Mouse (Mus musculus) limb, embryonic 14.5 days (tissue): Measurements from ENCODE around the gene Creb3. TPM values are rescaled to one million over a fixed set of nuclear protein-coding genes. Genes with fewer than 3 reads are reported as not detected.

Source experiments
- ATAC-seq: fragments of 200-750 bp; cut with Nextera tagmentation; 2 replicates; pipeline ENCODE4 v1.8.0; 2017; ENCODE audit warnings: low read depth, moderate number of reproducible peaks, moderate TSS enrichment; ENCODE audit not compliant: low FRiP score
- DNase-seq: peaks from one replicate; pipeline ENCODE4 v3.0.0-alpha.2; 2015; ENCODE audit warnings: low spot score
- H3K27ac ChIP-seq: fragments of 300-500 bp; sonication (generic); replicated peaks from 2 replicates; pipeline ENCODE4 v1.5.1; 2014; ENCODE audit warnings: low read depth, mild to moderate bottlenecking, low read length, moderate library complexity, mixed read lengths
- H3K27me3 ChIP-seq: fragments of 300-500 bp; sonication (generic); 2 replicates; pipeline ENCODE4 v1.6.1; 2014; ENCODE audit warnings: low read length, mixed read lengths; ENCODE audit not compliant: control insufficient read depth, insufficient read depth
- H3K36me3 ChIP-seq: fragments of 300-500 bp; sonication (generic); 2 replicates; pipeline ENCODE4 v1.6.1; 2014; ENCODE audit warnings: mild to moderate bottlenecking, low read length, moderate library complexity, mixed read lengths; ENCODE audit not compliant: control insufficient read depth, insufficient read depth
- H3K4me1 ChIP-seq: fragments of 300-500 bp; sonication (generic); 2 replicates; pipeline ENCODE4 v1.6.1; 2014; ENCODE audit warnings: antibody characterized with exemption, low read length, mixed read lengths; ENCODE audit not compliant: control insufficient read depth, insufficient read depth
- H3K4me2 ChIP-seq: fragments of 300-500 bp; sonication (generic); replicated peaks from 2 replicates; pipeline ENCODE4 v1.6.1; 2014; ENCODE audit warnings: low read depth, mild to moderate bottlenecking, low read length, moderate library complexity; ENCODE audit not compliant: severe bottlenecking
- H3K4me3 ChIP-seq: fragments of 300-500 bp; sonication (generic); replicated peaks from 2 replicates; pipeline ENCODE4 v1.5.1; 2014; ENCODE audit warnings: low read length
- H3K9ac ChIP-seq: fragments of 300-500 bp; sonication (generic); 2 replicates; pipeline ENCODE4 v1.6.1; 2014; ENCODE audit warnings: mild to moderate bottlenecking, low read depth, low read length, moderate library complexity; ENCODE audit not compliant: severe bottlenecking
- H3K9me3 ChIP-seq: fragments of 300-500 bp; sonication (generic); 2 replicates; pipeline ENCODE4 v1.6.1; 2016; ENCODE audit warnings: low read length; ENCODE audit not compliant: control insufficient read depth
- POLR2A ChIP-seq: fragments of 200-500 bp; IDR thresholded peaks from 2 replicates; pipeline ENCODE4 v1.8.0; 2012; ENCODE audit warnings: inconsistent platforms, mild to moderate bottlenecking, moderate library complexity, borderline replicate concordance; ENCODE audit not compliant: insufficient read depth, insufficient read length; ENCODE audit errors: extremely low read depth
- WGBS: fragments of 180-500 bp; shearing (Covaris S2); extraction: QIAGEN DNeasy Blood & Tissue Kit; methylation state at CpG from one replicate; pipeline ENCODE4 v1.1.7; 2014; 5-methylcytosine and 5-hydroxymethylcytosine counted together
- polyA plus RNA-seq, 2 experiments: library from polyadenylated mRNA; depleted of rRNA in 1 of 2; stranded (reverse) in 1 of 2; unstranded in 1 of 2; fragments of >200 nt; fragmentation: Nextera tagmentation in 1 of 2; extraction: Ambion mirVana in 1 of 2; gene quantifications; 2 replicates each; pipeline versions ENCODE4 v1.2.1 to v1.2.3; 2012 to 2014

The Creb3 gene
- polyA plus RNA-seq, 2 experiments = 51.7 to 78.5 TPM

- H3K4me2 ChIP-seq = no peak within 1 kb of the TSS
- H3K9ac ChIP-seq = no peak within 1 kb of the TSS
- no peaks in the 10 kb centered on the region for H3K27me3 ChIP-seq
- no peak within 1 kb of the TSS for H3K4me3 ChIP-seq
- no peak for DNase-seq
- ATAC-seq = no peak
- H3K27ac ChIP-seq = no peak within 1 kb of the TSS
- WGBS = 70% methylated on average over 12 of the region's 12 CpGs
- TF ChIP-seq POLR2A = no peak
- H3K4me1 ChIP-seq = peaks cover 5% of the 10 kb centered on the region; the same call in 1 of the 2 replicates
- H3K9me3 ChIP-seq = no peaks in the 10 kb centered on the region
- peaks cover 42% of the 10 kb centered on the region for H3K36me3 ChIP-seq
Observed at GRCm38 (mm10) chr4:43584444-43585416, 22.6 kb downstream of the Creb3 start, which contains the start of gene Msmp. Gene Msmp, minus strand, starts transcription at chr4:43584494.

DNA sequence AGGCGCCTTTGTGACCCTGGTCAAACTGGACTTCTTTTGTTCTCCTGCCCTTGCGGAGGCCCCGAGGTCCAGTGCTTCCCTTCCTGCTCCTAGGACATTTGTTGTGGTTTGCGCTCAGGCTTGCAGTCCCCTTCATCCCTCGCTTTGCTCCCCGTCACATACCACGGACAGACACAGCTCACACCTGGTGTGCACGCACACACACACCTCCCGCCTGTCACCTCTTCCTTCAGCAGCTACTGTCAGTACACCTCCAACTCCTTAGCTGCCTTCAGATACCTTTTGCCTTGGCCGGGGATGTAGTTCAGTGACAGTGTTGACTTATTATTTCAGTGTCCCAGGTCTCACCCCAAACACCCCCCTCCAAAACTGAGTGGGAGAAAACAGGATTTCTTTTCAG lies 23.6 kb downstream of the Creb3 start:
- Histone ChIP-seq H3K4me1 (peaks cover 4% of the 10 kb centered on the region; the same call in 1 of the 2 replicates), H3K4me2 (no peak overlapping the region), H3K9me3 (no peaks in the 10 kb centered on the region), H3K9ac (no peak overlapping the region), H3K4me3 (no peak overlapping the region), H3K27ac (no peak overlapping the region), H3K27me3 (no peaks in the 10 kb centered on the region), H3K36me3 (peaks cover 38% of the 10 kb centered on the region)
- ATAC-seq (no peak), DNase-seq (no peak)
- TF ChIP-seq POLR2A = no peak
- WGBS = 59% methylated on average over 9 of the region's 10 CpGs

DNA sequence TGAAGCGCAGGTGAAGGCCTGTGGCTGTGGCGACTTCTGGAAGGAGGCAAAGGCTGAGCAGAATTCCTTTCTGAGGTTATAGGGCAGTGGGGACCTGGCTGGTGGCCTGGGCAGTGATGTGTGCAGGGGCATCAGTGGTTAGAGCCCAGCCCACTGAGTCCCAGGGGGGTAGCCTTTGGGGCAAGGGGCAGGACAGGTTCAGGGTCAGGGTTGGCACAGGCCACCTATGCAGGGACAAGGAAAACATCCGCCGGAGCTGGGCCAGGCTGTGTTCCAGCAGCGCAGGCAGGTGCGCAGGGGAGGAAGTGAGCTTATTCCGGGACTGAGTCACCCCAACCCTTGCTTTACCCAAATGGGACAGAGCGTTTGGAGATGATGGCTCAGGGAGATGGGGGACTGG lies 24.3 kb downstream of the Creb3 start:
- Histone ChIP-seq H3K9me3 (no peaks in the 10 kb centered on the region), H3K36me3 (peaks cover 31% of the 10 kb centered on the region), H3K4me2 (no peak overlapping the region), H3K9ac (no peak overlapping the region), H3K4me3 (no peak overlapping the region), H3K27ac (no peak overlapping the region), H3K4me1 (peaks cover 4% of the 10 kb centered on the region; the same call in 1 of the 2 replicates), H3K27me3 (no peaks in the 10 kb centered on the region)
- no peak for ATAC-seq
- no peak for DNase-seq
- 76% methylated on average over 8 of the region's 8 CpGs for WGBS
- TF ChIP-seq POLR2A = no peak

DNA sequence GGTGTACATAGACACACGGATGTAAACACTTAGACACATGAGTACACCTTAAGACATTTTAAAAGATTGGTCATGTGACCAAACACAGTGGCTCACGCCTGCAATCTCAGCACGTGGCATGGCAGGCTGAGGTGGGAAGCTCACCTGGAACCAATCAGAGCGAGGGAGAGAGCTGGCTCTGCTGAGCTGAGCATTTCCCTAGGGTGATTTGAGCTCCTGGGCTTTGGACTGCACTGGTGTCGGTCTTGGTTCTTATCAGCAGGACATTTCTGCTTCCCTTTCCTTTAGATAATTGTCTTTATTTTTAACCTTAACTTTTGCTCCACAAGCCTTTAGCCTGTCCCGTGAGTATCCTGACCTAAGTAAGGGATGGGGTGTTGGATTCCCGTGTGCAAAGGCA lies 25.5 kb downstream of the Creb3 start:
- H3K9ac ChIP-seq = no peak overlapping the region
- WGBS = 37% methylated on average over 7 of the region's 7 CpGs
- H3K27me3 ChIP-seq = no peaks in the 10 kb centered on the region
- no peak overlapping the region for H3K4me2 ChIP-seq
- H3K4me3 ChIP-seq = no peak overlapping the region
- no peaks in the 10 kb centered on the region for H3K9me3 ChIP-seq
- H3K4me1 ChIP-seq = peaks cover 4% of the 10 kb centered on the region; the same call in 1 of the 2 replicates
- no peak overlapping the region for H3K27ac ChIP-seq
- peaks cover 19% of the 10 kb centered on the region for H3K36me3 ChIP-seq
- no peak for DNase-seq
- no peak for ATAC-seq
- no peak for TF ChIP-seq POLR2A

DNA sequence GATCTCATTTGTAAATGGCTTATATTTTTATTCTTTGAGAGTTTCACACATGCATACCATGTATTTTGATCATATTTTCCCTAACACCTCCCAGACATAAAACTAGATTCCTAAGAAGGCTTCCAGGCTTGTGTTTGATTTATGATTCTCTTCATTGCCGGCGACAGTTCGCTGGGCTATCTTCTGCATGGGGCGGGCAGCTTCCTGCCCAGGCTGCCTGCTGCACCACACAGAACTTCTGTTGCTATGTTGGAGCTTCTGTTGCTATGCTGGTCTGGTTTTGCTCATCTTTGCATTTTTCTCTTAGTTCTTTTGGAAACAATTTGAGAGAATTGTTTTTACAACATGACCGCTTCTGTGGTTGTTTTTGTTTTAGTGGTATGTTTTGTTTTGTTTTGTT lies 29.4 kb downstream of the Creb3 start:
- Histone ChIP-seq H3K9ac (no peak overlapping the region), H3K27me3 (no peaks in the 10 kb centered on the region), H3K9me3 (no peaks in the 10 kb centered on the region), H3K4me3 (no peak overlapping the region), H3K36me3 (no peaks in the 10 kb centered on the region), H3K27ac (no peak overlapping the region), H3K4me1 (peaks cover 4% of the 10 kb centered on the region; the same call in 1 of the 2 replicates), H3K4me2 (no peak overlapping the region)
- 66% methylated on average over 5 of the region's 5 CpGs for WGBS
- DNase-seq (no peak), ATAC-seq (no peak)
- TF ChIP-seq POLR2A = no peak
